Mouse (Mus musculus): Measurements from ENCODE around the gene Sh2b1.

DNA sequence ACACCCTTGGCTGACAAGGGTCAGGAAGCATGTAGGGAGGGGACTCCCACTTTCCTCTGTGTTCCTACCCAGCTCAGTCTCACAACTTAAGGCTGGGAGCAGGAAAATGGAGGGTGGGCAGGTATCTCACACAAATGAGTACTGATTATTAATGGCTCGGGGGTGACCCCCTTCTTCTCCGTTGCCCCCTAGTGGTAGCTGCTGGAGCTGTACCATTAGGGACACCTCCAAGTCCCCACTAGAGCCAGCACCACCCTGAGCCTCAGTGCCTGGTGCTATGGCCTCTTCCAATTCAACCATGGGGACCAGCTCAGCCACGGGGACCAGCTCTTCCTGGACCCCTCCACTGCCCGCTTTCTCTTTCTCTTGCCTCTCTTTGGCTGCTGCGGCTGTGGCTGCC is 8.0 kb downstream of the Sh2b1 start:
- TF ChIP-seq CTCF (IDR thresholded peaks at IDR 0.05; ENCODE audit: control insufficient read depth, insufficient read depth, low read length) (peak; percentile 71), POLR2A (IDR thresholded peaks at IDR 0.05; ENCODE audit: borderline replicate concordance, control insufficient read depth, low read depth, low read length) (no peak)

All from bone marrow, adult 2 months (tissue).